Mouse (Mus musculus) thymus, adult 18-20 months (tissue): ENCODE measurements at regions not wholly inside any gene's neighbourhood (a gene's known extent, or its start where the extent isn't known, plus 50 kb on each side); places are given as distances from the start of the nearest gene placed in this dataset.

ENCODE experiments used
- DNase-seq, 2 experiments: peaks; one replicate each; pipeline ENCODE4 v3.0.0; 2022; ENCODE audit warnings: mixed read lengths in 2 of 2

DNA sequence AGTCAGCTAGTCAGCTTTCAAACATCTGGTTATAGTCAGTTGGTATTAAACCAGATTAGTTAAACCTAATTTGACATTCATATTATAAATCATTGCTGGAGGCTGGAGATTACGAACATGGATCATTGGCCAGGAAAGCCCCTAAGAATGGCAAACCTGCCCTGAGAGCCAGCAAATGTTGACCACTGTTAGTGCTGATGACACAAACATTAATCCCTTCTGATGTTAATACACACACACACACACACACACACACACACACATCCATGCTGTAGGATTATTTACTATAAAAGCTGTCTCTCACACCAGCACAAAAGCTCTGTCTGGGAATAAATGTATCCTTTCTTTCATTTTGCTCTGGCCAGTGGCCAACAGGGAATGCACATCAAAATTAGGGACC is 329.4 kb upstream of the Atp2b1 start:
- DNase-seq: no peak

DNA sequence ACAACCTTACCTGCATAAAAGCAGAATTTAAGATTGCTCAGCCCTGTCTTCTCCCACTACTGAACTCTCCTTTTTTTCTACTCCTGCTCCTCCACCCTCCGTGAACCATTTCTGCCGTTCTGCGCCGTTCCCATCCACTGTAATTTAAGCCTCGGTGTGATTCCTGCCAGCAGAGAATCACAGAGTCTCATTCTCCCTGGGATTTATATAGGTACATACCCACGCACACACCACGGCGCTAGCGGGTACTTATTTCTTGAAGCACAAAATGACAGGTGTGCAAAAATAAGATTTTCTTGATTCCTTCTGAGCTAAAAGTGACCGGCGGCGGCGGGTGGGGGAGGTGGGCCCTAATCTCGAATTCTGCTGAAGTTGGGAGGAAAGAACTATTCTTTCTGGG is 324.5 kb upstream of the Atp2b1 start:
- DNase-seq: no peak

DNA sequence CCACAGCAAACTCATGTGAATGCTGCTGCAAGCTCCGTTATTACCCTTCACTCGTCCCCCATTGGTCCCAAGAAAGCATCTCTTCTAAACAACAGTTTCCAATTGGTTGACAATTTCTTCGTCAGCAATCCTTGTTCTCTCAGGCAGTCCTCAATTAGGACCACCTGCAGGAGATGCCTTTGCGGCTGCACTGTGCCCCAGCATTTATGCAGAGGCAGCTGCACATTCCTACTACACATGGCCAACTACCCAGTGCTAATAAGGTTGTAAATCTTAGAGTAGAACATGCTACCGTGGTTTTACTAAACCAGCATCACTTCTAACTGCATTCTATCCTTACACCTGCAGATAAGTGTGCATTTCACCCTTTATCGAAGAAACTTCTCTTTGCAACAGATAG is 322.1 kb upstream of the Atp2b1 start:
- DNase-seq: no peak

DNA sequence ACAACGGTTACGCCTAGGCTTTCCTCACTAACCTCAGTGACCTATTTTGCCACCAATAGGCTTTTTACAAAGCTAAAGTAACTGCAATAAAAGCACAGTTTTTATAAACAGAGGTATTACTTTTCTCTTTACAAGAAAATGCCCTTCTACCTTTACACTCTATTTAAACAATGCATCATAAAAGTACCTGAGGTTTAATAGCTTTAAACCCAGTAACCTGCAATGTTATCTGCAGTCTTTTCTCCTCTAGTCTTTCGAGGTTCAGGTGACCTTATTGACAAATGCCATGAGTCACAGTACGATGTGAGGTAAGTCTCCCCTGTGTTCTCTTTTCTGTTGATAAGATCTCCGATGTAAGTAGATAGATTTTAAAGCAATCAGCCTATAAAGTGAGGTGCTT is 320.3 kb upstream of the Atp2b1 start:
- no peak for DNase-seq

DNA sequence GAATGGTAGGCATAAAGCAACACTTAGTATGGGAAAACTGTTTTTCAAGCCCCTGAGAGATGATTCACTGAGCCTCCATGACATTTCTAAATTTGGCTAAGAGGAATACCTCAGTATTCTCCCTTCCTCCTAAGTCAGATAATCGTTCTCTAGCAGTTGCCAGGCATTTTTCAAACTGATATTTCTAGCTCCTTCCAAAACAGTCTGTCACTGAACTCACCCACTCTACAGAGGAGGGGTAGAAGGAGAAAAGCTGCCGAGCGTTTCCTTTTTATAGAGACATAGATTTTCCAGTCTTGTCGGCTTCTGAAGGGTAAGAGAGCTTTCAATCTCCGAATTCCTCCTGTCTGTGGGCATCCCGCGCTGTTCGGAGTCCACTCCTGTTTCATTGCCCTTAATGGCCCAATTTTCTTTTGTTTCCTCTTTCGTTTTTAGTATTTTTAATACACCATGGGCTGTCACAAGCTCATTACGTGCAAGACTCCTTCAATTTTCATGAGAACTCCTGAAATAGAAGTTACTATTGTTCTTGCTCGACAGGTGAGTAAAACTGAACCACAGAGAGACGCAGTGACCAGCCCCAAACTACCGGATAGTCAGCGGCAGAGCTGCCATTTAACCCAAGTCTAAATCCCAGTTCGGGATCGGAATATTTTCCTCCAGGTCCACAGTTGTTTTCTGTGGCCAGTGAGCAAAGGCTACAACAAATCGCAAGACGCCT is 305.8 kb upstream of the Atp2b1 start:
- no peak for DNase-seq

DNA sequence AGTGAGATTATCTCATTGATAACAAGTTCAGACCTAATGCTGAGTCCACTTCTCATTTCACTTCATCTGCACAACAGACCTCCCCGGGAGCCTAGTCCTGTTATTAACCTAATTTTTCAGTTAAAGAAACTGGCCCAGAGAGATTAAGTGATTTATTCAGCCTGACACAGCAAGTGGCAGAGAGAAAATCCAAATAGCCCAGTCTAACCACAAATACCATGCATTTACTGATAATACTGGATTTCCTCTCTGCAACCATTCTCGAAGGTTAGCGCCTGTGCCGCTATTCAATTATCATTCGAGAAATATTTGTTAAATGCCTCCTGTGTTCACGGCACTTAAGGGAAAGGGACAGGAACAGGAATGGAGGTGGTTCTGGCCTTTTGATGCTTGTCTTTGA is 303.5 kb upstream of the Atp2b1 start:
- DNase-seq: no peak

DNA sequence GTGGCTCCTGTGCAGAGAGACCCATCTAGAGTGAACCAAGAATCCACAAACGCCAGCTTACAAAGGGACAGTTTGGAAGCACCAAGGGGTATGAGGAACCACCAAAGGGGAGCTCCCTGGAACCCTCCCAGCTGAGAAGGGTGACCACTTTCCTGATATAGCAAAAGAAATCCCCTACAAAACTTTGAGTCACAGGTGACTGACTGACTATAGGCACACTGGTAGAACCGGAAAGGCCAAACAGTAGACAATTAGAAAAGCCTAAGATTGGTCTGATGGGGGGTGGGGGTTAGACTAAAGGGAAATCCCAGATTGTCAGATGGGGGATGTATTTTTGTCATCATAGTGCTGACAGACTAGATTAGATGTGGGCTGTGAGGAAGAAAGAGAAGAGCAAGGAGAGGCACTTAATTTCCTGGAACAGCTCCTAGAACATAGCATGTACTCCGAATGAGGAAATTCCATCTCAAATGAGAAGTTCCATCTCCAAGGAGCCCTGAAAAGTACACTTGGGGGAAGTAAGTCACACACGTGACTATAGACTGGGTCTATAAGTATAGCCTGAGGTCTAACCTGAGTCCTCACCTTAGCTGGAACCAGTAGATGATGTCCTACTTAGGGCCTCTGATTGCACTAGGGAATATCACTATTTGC is 302.4 kb upstream of the Atp2b1 start:
- no peak for DNase-seq

DNA sequence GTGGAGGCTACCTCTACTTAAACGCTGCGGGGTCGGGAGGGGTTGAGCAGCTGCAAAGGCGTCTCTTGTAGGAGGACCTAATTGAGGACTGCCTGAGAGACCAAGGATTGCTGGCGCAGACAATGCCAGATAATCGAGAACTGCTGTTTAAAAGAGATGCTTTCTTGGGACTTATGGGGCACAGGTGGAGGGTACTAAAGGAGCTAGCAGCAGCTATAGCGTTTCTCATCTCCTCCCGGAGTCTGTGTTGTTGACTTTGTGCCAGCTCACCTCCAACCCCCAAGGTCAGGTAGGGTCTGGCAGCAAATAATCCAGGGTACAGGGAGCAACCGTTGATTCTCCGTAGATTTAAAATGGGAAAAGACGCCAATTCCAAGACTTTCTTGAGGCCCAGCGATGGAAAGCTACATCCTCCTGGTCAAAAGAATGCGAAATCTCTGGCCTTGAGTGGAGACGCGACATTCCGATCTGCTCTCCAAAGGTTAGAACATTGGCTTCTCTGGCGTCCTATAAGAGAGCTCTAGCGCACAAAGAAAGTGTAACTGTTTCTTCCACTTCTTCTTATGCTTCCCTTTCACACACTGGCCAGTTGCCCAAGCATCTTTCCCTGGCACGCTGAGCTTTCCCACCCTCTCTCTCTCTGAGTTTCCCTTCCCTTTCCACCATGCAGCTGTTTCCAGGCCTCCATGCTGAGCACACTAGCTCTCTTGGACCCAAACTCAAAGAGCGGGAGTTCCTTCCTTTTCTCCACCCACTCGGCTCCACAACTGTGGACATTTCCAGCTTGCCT is 295.3 kb upstream of the Atp2b1 start:
- no peak for DNase-seq

DNA sequence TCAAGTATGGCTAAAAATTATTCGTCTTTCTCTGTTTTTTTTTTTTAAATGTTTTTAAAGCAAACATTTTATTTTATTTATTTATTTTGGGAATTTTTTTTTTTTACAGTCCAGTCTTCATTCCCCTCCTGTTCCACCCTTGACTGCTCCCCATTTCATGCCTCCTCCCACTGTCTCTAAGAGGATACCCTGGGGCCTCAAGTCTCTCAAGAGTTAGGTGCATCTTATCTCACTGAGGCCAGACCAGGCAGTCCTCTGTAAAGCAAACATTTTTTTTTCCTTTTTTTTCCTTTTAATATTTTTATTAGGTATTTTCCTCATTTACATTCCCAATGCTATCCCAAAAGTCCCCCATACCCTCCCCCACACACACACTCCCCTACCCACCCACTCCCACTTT is 290.1 kb upstream of the Atp2b1 start:
- DNase-seq: no peak

DNA sequence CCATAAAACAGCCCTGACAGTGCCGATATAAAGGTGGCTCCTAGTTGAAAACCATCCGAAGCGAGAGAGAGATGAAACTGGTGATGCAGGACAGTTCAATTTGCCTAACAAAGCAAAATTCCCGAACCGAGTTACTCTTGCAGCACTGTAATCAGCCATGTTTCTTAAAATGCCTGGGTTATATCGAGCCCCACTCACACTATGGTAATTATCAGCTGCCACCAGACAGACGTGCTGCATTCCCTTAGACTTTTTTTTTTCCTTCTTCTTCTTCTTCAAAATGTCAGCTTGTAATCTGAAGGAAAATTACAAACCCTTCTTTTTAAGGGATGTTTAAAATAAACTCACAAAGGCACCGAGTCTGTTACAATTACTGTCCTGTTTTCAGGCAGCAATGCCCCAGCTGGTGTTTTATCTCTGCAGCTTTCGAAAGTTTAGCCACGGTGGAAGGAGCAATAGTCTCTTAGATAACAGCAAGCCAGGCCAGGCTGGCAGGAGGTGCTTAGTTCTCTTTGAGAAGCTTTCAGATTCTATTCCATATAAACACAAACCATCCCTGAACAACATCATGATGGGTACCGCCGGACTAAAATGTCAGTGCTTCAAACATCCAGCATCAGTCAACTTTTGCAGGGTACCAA is 289.4 kb upstream of the Atp2b1 start:
- DNase-seq: no peak

DNA sequence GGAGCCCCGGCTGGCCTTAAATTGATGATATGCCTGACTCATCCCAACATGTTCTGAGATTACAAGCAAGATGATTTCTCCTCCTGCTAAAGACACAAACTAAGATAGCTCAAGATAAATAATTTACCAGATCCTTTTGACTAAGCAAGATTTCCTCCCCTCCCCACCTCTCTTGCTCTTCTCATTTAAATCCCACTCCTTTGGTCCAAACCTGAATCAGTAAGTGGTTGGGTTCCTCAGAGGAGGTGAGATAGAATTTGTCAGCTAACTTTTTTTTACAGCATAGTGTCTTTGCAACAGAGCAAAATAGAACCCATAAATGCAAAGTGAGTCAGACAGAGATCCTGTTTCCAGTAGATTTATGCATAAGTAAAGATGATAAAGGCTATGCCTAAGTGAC is 286.0 kb upstream of the Atp2b1 start:
- no peak for DNase-seq

DNA sequence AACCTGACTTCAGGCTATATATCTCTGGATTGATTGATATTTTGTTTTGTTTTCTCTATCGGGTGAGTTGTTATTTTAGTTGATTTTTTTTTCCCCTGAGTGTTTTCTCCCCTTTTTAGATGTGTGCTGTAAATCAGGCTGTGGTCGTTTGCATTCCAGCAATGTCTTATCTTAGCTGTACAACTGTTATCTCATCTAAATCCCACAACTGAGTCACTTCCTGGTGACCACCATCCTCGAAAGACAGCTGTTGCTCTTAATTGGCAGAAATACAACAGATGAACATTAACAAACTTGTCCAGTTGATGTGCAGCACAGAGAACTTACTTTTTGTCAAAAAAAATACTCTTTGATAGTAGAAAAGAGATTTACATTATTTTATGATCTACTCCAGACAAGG is 285.0 kb upstream of the Atp2b1 start:
- no peak for DNase-seq

DNA sequence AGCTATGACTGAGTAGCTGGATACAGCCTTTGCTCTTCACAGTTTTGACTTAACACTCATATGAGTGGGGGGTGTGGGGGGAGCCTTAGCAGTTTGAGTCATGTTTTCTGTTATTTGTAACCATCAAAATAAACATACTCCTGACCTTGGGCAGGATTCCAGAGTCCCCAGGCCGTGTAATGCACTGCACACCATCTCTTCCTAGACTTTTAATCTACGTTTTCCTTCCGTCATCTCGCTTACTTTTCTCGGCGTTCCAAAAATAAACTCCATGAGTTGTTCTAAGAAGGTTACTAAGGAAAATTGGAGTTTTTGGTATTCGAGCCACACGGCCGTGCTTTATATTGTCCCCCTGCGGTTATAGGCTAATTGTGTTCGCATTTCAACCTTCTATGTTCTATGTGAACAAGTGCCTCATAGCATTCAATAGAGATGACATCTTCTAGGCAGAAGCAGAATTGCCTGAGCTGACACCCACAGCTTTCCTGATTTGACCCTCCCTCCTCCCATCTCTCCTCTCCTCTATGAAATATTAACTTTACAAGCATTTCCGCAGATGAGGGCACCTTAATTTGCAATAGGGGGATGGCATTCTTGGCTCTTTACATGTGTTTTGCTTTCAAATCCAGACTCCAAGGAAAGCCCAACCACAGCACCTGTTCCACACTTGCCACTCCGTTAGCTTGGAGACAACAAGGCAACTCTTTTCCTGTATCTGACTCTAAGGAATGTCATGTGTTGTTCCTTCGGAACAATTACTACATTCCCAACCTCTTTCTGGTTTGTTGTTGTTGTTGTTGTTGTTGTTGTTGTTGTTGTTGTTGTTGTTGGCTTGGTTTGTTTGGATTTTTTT is 276.2 kb upstream of the Atp2b1 start:
- no peak for DNase-seq

DNA sequence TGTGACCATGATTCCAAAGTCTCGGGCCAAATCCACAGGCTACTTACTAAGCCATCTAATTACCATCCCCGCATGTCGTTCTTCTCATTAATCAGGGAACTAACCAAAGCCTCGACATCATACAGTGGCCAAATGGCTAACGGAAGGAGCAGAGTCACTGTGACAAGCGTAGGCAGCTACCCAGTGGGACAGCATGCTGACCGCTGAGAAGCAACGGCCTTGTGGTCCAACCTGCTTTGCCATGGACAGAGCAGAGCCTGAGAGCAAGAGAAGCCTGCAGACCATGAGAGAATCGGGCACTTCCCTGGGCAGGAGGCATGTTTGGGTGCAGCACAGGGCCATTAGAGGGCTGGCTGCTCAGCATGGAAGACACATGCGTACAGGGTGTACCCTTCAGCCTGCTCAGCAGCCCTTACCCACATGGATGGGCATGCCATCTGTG is 268.5 kb upstream of the Atp2b1 start:
- no peak for DNase-seq

DNA sequence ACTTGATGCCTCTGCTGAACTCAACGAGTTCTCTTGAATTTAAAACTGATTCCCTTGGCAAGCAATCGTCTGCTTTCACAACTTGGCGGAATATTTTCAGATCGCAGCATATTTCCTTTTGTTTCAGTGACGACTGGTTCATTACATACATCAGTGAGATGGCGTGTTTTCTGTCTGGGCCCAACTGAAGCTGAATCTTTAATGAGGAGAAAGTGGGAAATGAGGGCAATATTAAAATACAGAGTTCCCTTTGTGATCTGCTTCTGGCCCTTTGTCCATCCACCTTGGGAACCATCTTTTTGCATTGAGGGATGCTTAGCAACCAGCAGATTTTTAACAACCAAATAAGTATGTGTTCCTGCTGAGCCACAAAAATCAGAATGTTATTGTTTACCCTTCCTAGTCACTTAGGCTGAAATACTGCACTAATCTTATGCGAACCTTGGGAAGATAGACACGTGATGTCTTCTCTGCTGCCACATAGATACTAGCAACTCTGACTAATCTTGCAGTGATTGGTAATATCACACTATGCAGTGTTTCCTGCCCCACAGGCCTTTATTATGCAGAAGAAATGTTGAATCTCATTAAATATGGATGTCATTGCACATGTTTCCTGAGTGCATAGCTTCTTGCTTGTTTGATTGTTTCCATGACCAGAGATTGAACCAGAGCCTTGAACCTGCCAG is 267.8 kb upstream of the Atp2b1 start:
- no peak for DNase-seq

DNA sequence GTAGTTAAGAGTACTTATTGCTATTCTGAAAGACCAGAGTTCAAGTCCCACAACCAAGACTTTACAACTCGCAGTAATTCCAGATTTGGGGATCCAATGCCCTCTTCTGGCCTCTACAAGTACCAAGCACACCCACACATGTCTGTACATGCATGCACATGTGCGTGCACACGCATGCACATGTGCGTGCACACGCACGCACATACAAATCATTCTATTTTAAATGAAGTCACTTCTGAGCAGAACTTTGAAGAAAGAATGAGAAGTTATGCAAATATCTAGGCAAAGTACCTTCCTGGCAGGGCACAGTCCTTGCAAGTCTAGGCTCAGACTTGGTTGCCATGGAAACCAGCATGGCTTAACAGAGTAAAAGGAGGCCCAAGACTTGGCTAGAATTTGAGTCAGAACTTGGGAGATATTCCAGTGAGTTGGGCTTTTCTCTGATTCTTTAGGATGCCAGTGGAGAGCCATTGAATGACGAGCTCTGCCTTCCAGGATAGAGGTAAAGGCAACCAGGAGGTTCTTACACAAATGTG is 265.4 kb upstream of the Atp2b1 start:
- DNase-seq: no peak

DNA sequence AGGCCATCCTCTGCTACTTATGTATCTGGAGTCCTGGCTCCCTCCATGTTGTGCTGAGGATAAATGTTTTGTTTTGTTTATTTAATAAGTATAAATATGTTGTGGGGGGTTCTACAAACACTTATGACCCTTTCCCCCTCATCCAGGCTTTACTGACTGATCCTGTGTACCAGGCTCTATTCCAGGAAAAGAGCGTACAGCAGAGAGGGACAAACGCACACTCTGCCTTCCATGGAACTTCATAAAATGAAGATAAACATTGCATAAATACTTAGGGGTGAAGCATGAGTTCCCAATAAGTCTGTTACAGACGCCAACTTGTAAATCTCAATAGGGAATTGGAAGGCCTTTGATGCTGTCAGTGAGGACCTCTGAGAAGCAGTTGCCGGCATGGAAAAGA is 263.7 kb upstream of the Atp2b1 start:
- no peak for DNase-seq

DNA sequence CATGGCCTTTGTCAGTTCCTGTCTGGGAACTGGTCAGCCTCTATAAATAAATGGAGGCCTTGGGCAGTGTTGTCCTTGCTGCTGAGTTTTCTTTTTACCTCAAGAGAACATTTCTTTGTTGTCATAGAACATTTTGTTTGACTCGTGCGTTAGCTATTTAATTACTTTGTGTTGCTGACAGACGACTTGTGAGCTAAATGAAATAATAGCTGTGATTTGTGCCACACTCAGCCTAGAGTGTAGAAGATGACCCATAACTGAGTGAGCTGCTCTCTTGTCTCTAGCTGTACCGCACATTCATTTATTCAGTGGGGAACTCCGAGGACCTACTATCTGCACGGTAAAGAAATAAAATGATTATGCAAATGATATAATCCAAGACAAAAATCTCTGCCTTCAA is 263.1 kb upstream of the Atp2b1 start:
- no peak for DNase-seq

DNA sequence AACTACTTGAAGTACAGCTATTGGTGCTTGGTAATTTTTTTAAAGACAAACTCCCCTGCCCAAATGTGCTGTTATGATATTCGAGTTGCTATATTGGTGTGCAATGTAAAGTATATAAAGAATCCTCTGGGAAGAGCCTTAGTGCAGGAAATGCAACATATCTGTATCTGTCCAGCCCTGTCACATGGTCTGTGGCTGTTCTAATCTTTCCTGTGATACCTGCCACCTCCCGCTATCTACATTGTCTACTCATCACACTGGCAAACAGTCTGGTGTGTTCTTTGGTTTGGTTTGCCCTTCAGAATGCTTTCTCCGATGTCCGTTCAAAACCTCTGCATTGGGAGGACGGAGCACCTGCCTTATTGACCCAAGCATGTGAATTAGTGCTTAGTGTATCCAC is 262.6 kb upstream of the Atp2b1 start:
- DNase-seq: no peak

DNA sequence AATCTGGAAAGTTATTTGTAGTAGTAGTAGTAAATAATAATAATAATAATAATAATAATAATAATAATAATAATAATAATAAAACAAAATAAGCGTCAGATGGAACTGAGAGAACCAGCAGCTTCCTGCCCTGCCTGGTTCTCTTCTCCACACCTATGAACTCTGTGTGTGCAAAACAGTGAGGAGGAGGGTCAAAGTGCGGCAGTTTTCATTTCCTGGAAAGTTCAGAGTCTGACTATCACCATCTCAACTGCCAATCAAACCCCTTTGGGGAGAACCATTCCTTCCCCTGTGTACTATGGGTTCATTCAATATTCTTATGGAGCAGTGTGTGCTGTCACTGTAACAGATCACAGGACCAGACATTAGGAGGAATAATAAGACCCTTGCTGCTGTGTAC is 262.1 kb upstream of the Atp2b1 start:
- DNase-seq: no peak

DNA sequence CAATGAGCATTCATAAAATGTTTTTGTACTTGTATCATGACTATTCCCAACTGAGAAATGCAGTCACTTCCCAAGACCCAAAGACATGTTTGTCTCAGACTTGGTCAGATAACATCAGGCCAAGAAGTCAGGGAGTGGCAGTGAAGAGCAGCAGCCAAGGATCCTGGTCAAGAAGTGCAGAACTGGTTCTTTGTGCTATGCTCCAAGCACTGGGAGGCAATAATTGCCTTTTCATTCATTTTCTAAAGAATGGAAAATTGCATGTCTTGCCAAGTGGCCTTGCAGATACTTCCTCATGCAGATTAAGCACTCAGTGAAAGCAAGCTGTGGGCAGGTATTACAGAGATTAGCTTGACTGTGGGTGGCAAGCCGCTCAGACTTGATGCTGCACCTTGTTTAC is 253.5 kb upstream of the Atp2b1 start:
- DNase-seq: no peak
